Mouse (Mus musculus) stomach, embryonic 14.5 days (tissue): ENCODE results near the gene 4933427D14Rik. TPM values are rescaled to one million over a fixed set of nuclear protein-coding genes. Genes with fewer than 3 reads are reported as not detected.

Experiments used
- ATAC-seq: fragments of 200-750 bp; cut with Nextera tagmentation; 2 replicates; pipeline ENCODE4 v1.8.0; 2017; ENCODE audit warnings: low read depth, moderate TSS enrichment; ENCODE audit not compliant: insufficient number of reproducible peaks, insufficient read depth, low FRiP score
- H3K27ac ChIP-seq: fragments of 300-500 bp; sonication (generic); 2 replicates; pipeline ENCODE4 v1.5.1; 2014; ENCODE audit warnings: mild to moderate bottlenecking, low read length, moderate library complexity, mixed read lengths
- H3K27me3 ChIP-seq: fragments of 300-500 bp; sonication (generic); 2 replicates; pipeline ENCODE4 v1.6.1; 2014; ENCODE audit warnings: low read length, control low read depth, mixed read lengths; ENCODE audit not compliant: control insufficient read depth, insufficient read depth
- H3K36me3 ChIP-seq: fragments of 300-500 bp; sonication (generic); 2 replicates; pipeline ENCODE4 v1.6.1; 2014; ENCODE audit warnings: mild to moderate bottlenecking, control low read depth, low read length, moderate library complexity, mixed read lengths; ENCODE audit not compliant: control insufficient read depth, insufficient read depth
- H3K4me1 ChIP-seq: fragments of 300-500 bp; sonication (generic); 2 replicates; pipeline ENCODE4 v1.6.1; 2014; ENCODE audit warnings: low read length, control low read depth, mixed read lengths; ENCODE audit not compliant: control insufficient read depth, insufficient read depth
- H3K4me2 ChIP-seq: fragments of 300-500 bp; sonication (generic); replicated peaks from 2 replicates; pipeline ENCODE4 v1.6.1; 2014; ENCODE audit warnings: low read depth, low read length, control low read depth
- H3K4me3 ChIP-seq: fragments of 300-500 bp; sonication (generic); 2 replicates; pipeline ENCODE4 v1.5.1; 2014; ENCODE audit warnings: low read depth, low read length, control low read depth
- H3K9ac ChIP-seq: fragments of 300-500 bp; sonication (generic); replicated peaks from 2 replicates; pipeline ENCODE4 v1.6.1; 2014; ENCODE audit warnings: low read depth, mild to moderate bottlenecking, control low read depth, low read length, moderate library complexity, mixed read lengths
- H3K9me3 ChIP-seq: fragments of 300-500 bp; sonication (generic); 2 replicates; pipeline ENCODE4 v1.6.1; 2016; ENCODE audit warnings: low read depth, low read length, control low read depth; ENCODE audit not compliant: control insufficient read depth
- WGBS: fragments of 180-500 bp; shearing (Covaris S2); extraction: QIAGEN DNeasy Blood & Tissue Kit; methylation state at CpG from one replicate; pipeline ENCODE4 v1.1.7; 2014; 5-methylcytosine and 5-hydroxymethylcytosine counted together
- polyA plus RNA-seq: library from polyadenylated mRNA; unstranded; fragments of >200 nt; fragmentation: Nextera tagmentation; extraction: Ambion mirVana; gene quantifications from 2 replicates; pipeline ENCODE4 v1.2.1, GENCODE M21; 2014

4933427D14Rik gene
- polyA plus RNA-seq, 1 experiment from 2014 or later, result 13.5 TPM

DNA sequence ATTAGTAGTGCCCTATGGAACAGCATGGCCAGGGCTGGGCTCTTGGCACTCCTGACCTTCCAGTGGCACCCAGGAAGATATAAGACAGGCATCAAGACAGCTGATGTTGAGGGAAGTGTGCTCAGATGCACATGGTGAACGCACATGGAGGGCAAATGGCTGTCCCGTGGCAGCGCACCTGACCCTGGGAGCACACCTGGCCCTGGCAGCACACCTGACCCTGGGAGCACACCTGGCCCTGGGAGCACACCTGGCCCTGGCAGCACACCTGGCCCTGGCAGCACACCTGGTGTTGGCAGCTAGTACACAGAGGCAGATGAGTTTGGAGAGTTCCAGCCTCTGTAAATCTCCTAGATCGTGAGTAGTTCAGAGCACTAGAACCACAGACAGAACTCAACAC lies 21.3 kb upstream of the 4933427D14Rik start:
- Histone ChIP-seq H3K4me2 (no peak overlapping the region), H3K4me1 (no peaks in the 10 kb centered on the region), H3K4me3 (no peak overlapping the region), H3K36me3 (no peaks in the 10 kb centered on the region), H3K9ac (no peak overlapping the region), H3K9me3 (no peaks in the 10 kb centered on the region), H3K27ac (no peak overlapping the region), H3K27me3 (no peaks in the 10 kb centered on the region)
- ATAC-seq, result no peak
- WGBS, result 91% methylated on average over 4 of the region's 4 CpGs

DNA sequence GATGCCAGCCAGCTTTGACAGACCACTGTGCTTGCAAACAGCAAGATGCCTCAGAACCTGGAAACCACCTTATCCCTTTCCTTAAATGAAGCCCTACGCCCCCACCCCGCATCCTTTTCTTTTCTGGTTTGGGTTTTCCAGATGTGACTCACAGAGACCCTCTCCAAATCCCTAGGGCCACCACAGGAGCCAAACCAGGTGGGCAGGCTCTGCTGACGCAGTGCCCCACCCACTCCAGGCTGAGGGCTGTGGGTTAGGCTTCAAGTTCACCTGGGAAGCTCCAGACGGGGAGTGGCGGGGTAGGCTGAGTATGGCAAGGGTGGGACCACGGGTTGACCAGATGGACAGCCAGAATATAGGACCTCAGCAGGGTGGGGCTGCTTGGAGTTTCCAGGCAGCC lies 19.6 kb upstream of the 4933427D14Rik start:
- 81% methylated on average over 6 of the region's 6 CpGs for WGBS
- no peak overlapping the region for H3K4me2 ChIP-seq
- no peak overlapping the region for H3K4me3 ChIP-seq
- H3K27me3 ChIP-seq, result no peaks in the 10 kb centered on the region
- H3K27ac ChIP-seq, result no peak overlapping the region
- H3K4me1 ChIP-seq, result no peaks in the 10 kb centered on the region
- H3K9me3 ChIP-seq, result no peaks in the 10 kb centered on the region
- H3K36me3 ChIP-seq, result no peaks in the 10 kb centered on the region
- no peak for ATAC-seq
- no peak overlapping the region for H3K9ac ChIP-seq

- no peaks in the 10 kb centered on the region for H3K9me3 ChIP-seq
- 0 out of 2 replicates have a peak, but pooled peaks have one; percentile 10 for ATAC-seq
- no peaks in the 10 kb centered on the region for H3K36me3 ChIP-seq
- no peak overlapping the region for H3K4me3 ChIP-seq
- no peak overlapping the region for H3K4me2 ChIP-seq
- no peak overlapping the region for H3K9ac ChIP-seq
- no peaks in the 10 kb centered on the region for H3K4me1 ChIP-seq
- 83% methylated on average over 10 of the region's 10 CpGs for WGBS
- no peaks in the 10 kb centered on the region for H3K27me3 ChIP-seq
- no peak overlapping the region for H3K27ac ChIP-seq
Observed at GRCm38 (mm10) chr11:72226020-72226791, 18.9 kb upstream of the 4933427D14Rik start.

DNA sequence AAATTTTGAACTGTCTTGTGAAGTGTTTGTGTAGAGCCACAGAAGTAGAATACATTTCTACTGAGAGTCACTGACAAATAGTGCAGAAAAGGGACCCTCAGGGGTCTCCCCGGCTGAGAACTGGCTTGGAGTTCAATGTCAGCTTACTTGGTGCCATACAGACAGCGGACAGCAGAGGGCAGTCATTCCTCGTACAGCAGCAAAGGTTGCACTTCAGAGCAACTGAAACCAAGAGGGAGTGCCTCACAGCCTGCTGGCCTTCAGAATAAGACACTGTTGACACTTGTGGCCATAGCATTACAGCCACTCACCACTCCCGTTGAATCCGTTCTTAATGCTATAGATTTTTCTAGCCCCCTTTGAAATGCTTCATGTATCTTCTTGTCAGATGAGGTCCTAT lies 17.6 kb upstream of the 4933427D14Rik start:
- H3K4me1 ChIP-seq, result no peaks in the 10 kb centered on the region
- H3K4me3 ChIP-seq, result no peak overlapping the region
- H3K9ac ChIP-seq, result no peak overlapping the region
- no peak for ATAC-seq
- H3K27me3 ChIP-seq, result no peaks in the 10 kb centered on the region
- 14% methylated on average over 5 of the region's 5 CpGs for WGBS
- no peak overlapping the region for H3K4me2 ChIP-seq
- no peaks in the 10 kb centered on the region for H3K9me3 ChIP-seq
- H3K27ac ChIP-seq, result no peak overlapping the region
- no peaks in the 10 kb centered on the region for H3K36me3 ChIP-seq

GRCm38 (mm10) chr11:72223414-72223813 lies 16.2 kb upstream of the 4933427D14Rik start:
- no peak overlapping the region for H3K27ac ChIP-seq
- WGBS, result 73% methylated on average over 4 of the region's 4 CpGs

GRCm38 (mm10) chr11:72221278-72221677 lies 14.0 kb upstream of the 4933427D14Rik start:
- Histone ChIP-seq H3K4me2 (no peak overlapping the region), H3K9ac (no peak overlapping the region), H3K4me1 (0 out of 2 replicates have a peak, but pooled peaks cover 3% of the 10 kb centered on the region), H3K27ac (no peak overlapping the region), H3K27me3 (no peaks in the 10 kb centered on the region), H3K4me3 (no peak overlapping the region), H3K36me3 (no peaks in the 10 kb centered on the region), H3K9me3 (no peaks in the 10 kb centered on the region)
- 0 out of 2 replicates have a peak, but pooled peaks have one; percentile 6 for ATAC-seq
- WGBS, result 16% methylated on average over 6 of the region's 6 CpGs

More at GRCm38 (mm10) chr11:72223414-72223813, 16.2 kb upstream of the 4933427D14Rik start:
- Histone ChIP-seq H3K27me3 (no peaks in the 10 kb centered on the region), H3K4me2 (no peak overlapping the region), H3K9me3 (no peaks in the 10 kb centered on the region), H3K36me3 (no peaks in the 10 kb centered on the region), H3K4me3 (no peak overlapping the region), H3K9ac (no peak overlapping the region), H3K4me1 (no peaks in the 10 kb centered on the region)
- no peak for ATAC-seq

DNA sequence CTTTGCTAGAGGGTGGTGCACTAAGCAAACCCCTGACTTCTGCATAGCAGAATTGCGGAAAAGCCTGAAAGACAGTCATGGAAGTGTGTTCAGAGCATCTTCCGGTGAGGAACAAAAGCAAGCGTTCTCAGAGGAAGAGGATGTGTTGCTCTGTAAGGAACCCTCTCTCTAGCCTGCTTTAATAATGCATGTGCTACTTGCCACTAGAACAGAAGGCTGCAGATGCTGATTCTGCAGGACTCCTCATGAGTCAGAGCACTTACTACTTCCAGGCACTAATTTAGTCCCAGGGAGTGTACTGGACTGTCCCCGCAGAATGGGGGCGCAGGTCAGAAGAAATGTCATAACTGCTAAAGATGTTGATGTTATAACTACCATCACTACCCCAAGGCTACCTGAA lies 9.9 kb upstream of the 4933427D14Rik start:
- Histone ChIP-seq H3K4me2 (no peak overlapping the region), H3K4me3 (no peak overlapping the region), H3K36me3 (0 out of 2 replicates have a peak, but pooled peaks cover 3% of the 10 kb centered on the region), H3K27ac (no peak overlapping the region), H3K9me3 (no peaks in the 10 kb centered on the region), H3K9ac (no peak overlapping the region), H3K27me3 (no peaks in the 10 kb centered on the region), H3K4me1 (0 out of 2 replicates have a peak, but pooled peaks cover 3% of the 10 kb centered on the region)
- 78% methylated on average over 5 of the region's 5 CpGs for WGBS
- ATAC-seq, result no peak

DNA sequence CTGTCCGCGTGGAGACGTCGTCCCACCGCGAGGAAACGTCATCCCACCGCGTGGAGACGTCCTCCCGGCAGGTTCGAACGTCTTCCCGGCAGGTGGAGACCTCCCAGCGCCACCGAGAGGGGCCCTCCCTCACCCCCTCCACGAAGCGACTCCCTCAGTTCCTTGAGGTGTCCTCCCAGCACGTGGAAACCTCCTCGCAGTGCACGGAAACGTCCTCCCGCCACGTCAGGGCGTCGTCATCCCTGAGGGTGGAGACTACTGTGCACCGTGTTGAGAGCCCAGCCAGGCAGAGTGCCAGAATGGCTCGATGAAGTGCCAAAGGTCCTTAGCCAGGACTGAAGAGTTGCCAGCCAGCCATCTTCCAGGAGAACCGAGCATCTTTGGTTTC lies 8.1 kb upstream of the 4933427D14Rik start, which contains the start of gene Med31:
Gene Med31 (minus strand): TSS at position 183 of the 388 bp plus-strand sequence.
- H3K4me2 ChIP-seq, result peak within 1 kb of the TSS; percentile 99
- H3K9me3 ChIP-seq, result no peaks in the 10 kb centered on the region
- H3K27me3 ChIP-seq, result no peaks in the 10 kb centered on the region
- WGBS, result 2% methylated on average over 29 of the region's 29 CpGs
- H3K4me1 ChIP-seq, result 0 out of 2 replicates have a peak, but pooled peaks cover 3% of the 10 kb centered on the region
- H3K4me3 ChIP-seq, result peak within 1 kb of the TSS; percentile 89
- H3K27ac ChIP-seq, result peak within 1 kb of the TSS; percentile 52; the same call in 1 of the 2 replicates
- peaks cover 19% of the 10 kb centered on the region for H3K36me3 ChIP-seq
- peak; percentile 68 for ATAC-seq
- H3K9ac ChIP-seq, result peak within 1 kb of the TSS; percentile 58
